Mouse (Mus musculus) stomach, embryonic 15.5 days (tissue): ENCODE measurements around the gene Ndufa11. TPM values are rescaled to one million over a fixed set of nuclear protein-coding genes. Genes with fewer than 3 reads are reported as not detected.
A peak's percentile ranks its signal among the peaks of the same experiment; 100 is the strongest.

Experiments used
- ATAC-seq: fragments of 200-750 bp; cut with Nextera tagmentation; 2 replicates; pipeline ENCODE4 v1.8.0; 2017; ENCODE audit warnings: low read depth, moderate number of reproducible peaks, moderate TSS enrichment; ENCODE audit not compliant: insufficient read depth, low FRiP score
- H3K27ac ChIP-seq: fragments of 300-500 bp; sonication (generic); 2 replicates; pipeline ENCODE4 v1.5.1; 2015; ENCODE audit warnings: mild to moderate bottlenecking, inconsistent platforms
- H3K27me3 ChIP-seq: fragments of 300-500 bp; sonication (generic); replicated peaks from 2 replicates; pipeline ENCODE4 v1.6.1; 2015; ENCODE audit warnings: inconsistent platforms
- H3K36me3 ChIP-seq: fragments of 300-500 bp; sonication (generic); 2 replicates; pipeline ENCODE4 v1.6.1; 2015; ENCODE audit warnings: inconsistent platforms
- H3K4me1 ChIP-seq: fragments of 300-500 bp; sonication (generic); 2 replicates; pipeline ENCODE4 v1.6.1; 2015; ENCODE audit warnings: inconsistent platforms
- H3K4me2 ChIP-seq: fragments of 300-500 bp; sonication (generic); 2 replicates; pipeline ENCODE4 v1.6.1; 2015; ENCODE audit warnings: mild to moderate bottlenecking, inconsistent platforms
- H3K4me3 ChIP-seq: fragments of 300-500 bp; sonication (generic); replicated peaks from 2 replicates; pipeline ENCODE4 v1.5.1; 2015; ENCODE audit warnings: inconsistent platforms
- H3K9ac ChIP-seq: fragments of 300-500 bp; sonication (generic); 2 replicates; pipeline ENCODE4 v1.6.1; 2015; ENCODE audit warnings: inconsistent platforms
- H3K9me3 ChIP-seq: fragments of 300-500 bp; sonication (generic); 2 replicates; pipeline ENCODE4 v1.6.1; 2016; ENCODE audit warnings: inconsistent platforms
- WGBS: fragments of 180-500 bp; shearing (Covaris S2); methylation state at CpG from one replicate; pipeline ENCODE4 v1.1.7; 2015; 5-methylcytosine and 5-hydroxymethylcytosine counted together
- polyA plus RNA-seq: library from polyadenylated mRNA; unstranded; fragments of >200 nt; fragmentation: Nextera tagmentation; extraction: Ambion mirVana; gene quantifications from 2 replicates; pipeline ENCODE4 v1.2.1, GENCODE M21; 2015

Gene Ndufa11
- polyA plus RNA-seq, 1 experiment from 2014 or later, result 437 TPM

GRCm38 (mm10) chr17:56763741-56764250 lies 46.2 kb downstream of the Ndufa11 start:
- H3K36me3 ChIP-seq, result peaks cover 20% of the 10 kb centered on the region
- peak overlapping the region; percentile 68 for H3K4me2 ChIP-seq
- H3K27me3 ChIP-seq, result no peaks in the 10 kb centered on the region
- H3K27ac ChIP-seq, result peak overlapping the region; percentile 96
- ATAC-seq, result no peak
- peak overlapping the region; percentile 64 for H3K4me3 ChIP-seq
- no peak overlapping the region for H3K9ac ChIP-seq
- WGBS, result 74% methylated on average over 8 of the region's 8 CpGs
- peaks cover 27% of the 10 kb centered on the region for H3K4me1 ChIP-seq
- no peaks in the 10 kb centered on the region for H3K9me3 ChIP-seq

GRCm38 (mm10) chr17:56764474-56765354 lies 47.1 kb downstream of the Ndufa11 start, which contains the start of gene Dus3l:
Gene Dus3l (plus strand): TSS chr17:56764757.
- Histone ChIP-seq H3K27me3 (no peaks in the 10 kb centered on the region), H3K9ac (peak within 1 kb of the TSS; percentile 57), H3K27ac (peak within 1 kb of the TSS; percentile 96), H3K9me3 (no peaks in the 10 kb centered on the region), H3K4me3 (peak within 1 kb of the TSS; percentile 64), H3K4me2 (peak within 1 kb of the TSS; percentile 68), H3K4me1 (peaks cover 27% of the 10 kb centered on the region), H3K36me3 (peaks cover 29% of the 10 kb centered on the region)
- WGBS, result 1% methylated on average over 55 of the region's 58 CpGs
- ATAC-seq, result peak; percentile 76

- H3K4me3 ChIP-seq, result peak overlapping the region; percentile 64
- ATAC-seq, result no peak
- peak overlapping the region; percentile 68 for H3K4me2 ChIP-seq
- H3K4me1 ChIP-seq, result peaks cover 27% of the 10 kb centered on the region
- H3K27ac ChIP-seq, result peak overlapping the region; percentile 96; the same call in 1 of the 2 replicates
- WGBS, result 53% methylated on average over 12 of the region's 12 CpGs
- H3K36me3 ChIP-seq, result peaks cover 35% of the 10 kb centered on the region
- H3K9me3 ChIP-seq, result no peaks in the 10 kb centered on the region
- H3K27me3 ChIP-seq, result no peaks in the 10 kb centered on the region
- 0 out of 2 replicates have a peak overlapping the region, but pooled peaks have one; percentile 16 for H3K9ac ChIP-seq
These were observed 47.9 kb downstream of the Ndufa11 start for GRCm38 (mm10) chr17:56765431-56765830.

- H3K4me1 ChIP-seq, result peaks cover 20% of the 10 kb centered on the region
- ATAC-seq, result no peak
- H3K4me3 ChIP-seq, result no peak overlapping the region
- no peak overlapping the region for H3K4me2 ChIP-seq
- H3K9ac ChIP-seq, result no peak overlapping the region
- H3K36me3 ChIP-seq, result peaks cover 37% of the 10 kb centered on the region
- H3K27me3 ChIP-seq, result no peaks in the 10 kb centered on the region
- 96% methylated on average over 27 of the region's 27 CpGs for WGBS
- H3K27ac ChIP-seq, result no peak overlapping the region
- H3K9me3 ChIP-seq, result no peaks in the 10 kb centered on the region
These were observed 49.3 kb downstream of the Ndufa11 start for GRCm38 (mm10) chr17:56766631-56767405.

GRCm38 (mm10) chr17:56767531-56768135 lies 50.1 kb downstream of the Ndufa11 start:
- Histone ChIP-seq H3K9me3 (no peaks in the 10 kb centered on the region), H3K4me3 (no peak overlapping the region), H3K4me1 (peaks cover 14% of the 10 kb centered on the region), H3K36me3 (peaks cover 37% of the 10 kb centered on the region), H3K9ac (no peak overlapping the region), H3K4me2 (no peak overlapping the region), H3K27me3 (no peaks in the 10 kb centered on the region), H3K27ac (no peak overlapping the region)
- 92% methylated on average over 29 of the region's 29 CpGs for WGBS
- ATAC-seq, result no peak

GRCm38 (mm10) chr17:56768941-56769340 lies 51.4 kb downstream of the Ndufa11 start:
- WGBS, result 88% methylated on average over 11 of the region's 11 CpGs

GRCm38 (mm10) chr17:56769950-56770349 lies 52.4 kb downstream of the Ndufa11 start, which contains the start of gene Prr22:
Gene Prr22 (plus strand): TSS chr17:56770250.
- Histone ChIP-seq H3K27me3 (no peaks in the 10 kb centered on the region), H3K27ac (no peak within 1 kb of the TSS), H3K4me2 (no peak within 1 kb of the TSS), H3K4me1 (peaks cover 5% of the 10 kb centered on the region), H3K9ac (no peak within 1 kb of the TSS), H3K9me3 (no peaks in the 10 kb centered on the region), H3K4me3 (no peak within 1 kb of the TSS), H3K36me3 (peaks cover 37% of the 10 kb centered on the region)
- ATAC-seq, result no peak
- WGBS, result 89% methylated on average over 5 of the region's 5 CpGs

More at GRCm38 (mm10) chr17:56768941-56769340, 51.4 kb downstream of the Ndufa11 start:
- H3K9ac ChIP-seq, result no peak overlapping the region
- H3K4me2 ChIP-seq, result no peak overlapping the region
- peaks cover 37% of the 10 kb centered on the region for H3K36me3 ChIP-seq
- peaks cover 8% of the 10 kb centered on the region for H3K4me1 ChIP-seq
- H3K27me3 ChIP-seq, result no peaks in the 10 kb centered on the region
- H3K9me3 ChIP-seq, result no peaks in the 10 kb centered on the region
- H3K4me3 ChIP-seq, result no peak overlapping the region
- ATAC-seq, result no peak
- no peak overlapping the region for H3K27ac ChIP-seq

Other genes with a start within 250 kb of the Ndufa11 start
- gene Ptprs, start 241.3 kb upstream of the Ndufa11 start, polyA plus RNA-seq, result 71.8 and 81.2 TPM in 2 replicates
- not detected in 2 replicates for gene Znrf4, start 205.3 kb upstream of the Ndufa11 start, polyA plus RNA-seq
- 9.5 and 10.7 TPM in 2 replicates for gene Gm20219, start 163.4 kb upstream of the Ndufa11 start, polyA plus RNA-seq
- 77.9 and 82.7 TPM in 2 replicates for gene Safb2, start 133.2 kb upstream of the Ndufa11 start, polyA plus RNA-seq
- 95.8 and 106 TPM in 2 replicates for gene Safb, start 132.9 kb upstream of the Ndufa11 start, polyA plus RNA-seq
- gene 2410015M20Rik, start 108.0 kb upstream of the Ndufa11 start, polyA plus RNA-seq, result 230 and 238 TPM in 2 replicates
- gene Rpl36, start 104.4 kb upstream of the Ndufa11 start, polyA plus RNA-seq, result 1,749 and 1,789 TPM in 2 replicates
- 59.1 and 59.2 TPM in 2 replicates for gene Lonp1, start 90.9 kb upstream of the Ndufa11 start, polyA plus RNA-seq
- 0.30 and 0.48 TPM in 2 replicates for gene Catsperd, start 89.6 kb upstream of the Ndufa11 start, polyA plus RNA-seq
- 75.9 and 81.6 TPM in 2 replicates for gene Ranbp3, start 44.5 kb upstream of the Ndufa11 start, polyA plus RNA-seq
- gene Vmac, start 255 bp downstream of the Ndufa11 start, polyA plus RNA-seq, result 16.9 and 21.5 TPM in 2 replicates
- 13.3 and 14.7 TPM in 2 replicates for gene Nrtn, start 39.8 kb downstream of the Ndufa11 start, polyA plus RNA-seq
- 40.1 and 48.2 TPM in 2 replicates for gene Dus3l, start 47.0 kb downstream of the Ndufa11 start, polyA plus RNA-seq
- 1.3 and 1.4 TPM in 2 replicates for gene Prr22, start 52.5 kb downstream of the Ndufa11 start, polyA plus RNA-seq
- 6.1 and 6.6 TPM in 2 replicates for gene Rfx2, start 113.2 kb downstream of the Ndufa11 start, polyA plus RNA-seq
- gene Acsbg2, start 156.7 kb downstream of the Ndufa11 start, polyA plus RNA-seq, result not detected in 2 replicates
- gene 1700061G19Rik, start 157.7 kb downstream of the Ndufa11 start, polyA plus RNA-seq, result 0.31 and 0.63 TPM in 2 replicates
- 39.8 and 43.7 TPM in 2 replicates for gene Mllt1, start 217.6 kb downstream of the Ndufa11 start, polyA plus RNA-seq